Mouse (Mus musculus) testis, adult 2 months (tissue): ENCODE data around the gene Plcb4. TPM values are rescaled to one million over a fixed set of nuclear protein-coding genes. Genes with fewer than 3 reads are reported as not detected.
"Not testable (repeated sequence)": the region's sequence is repeated elsewhere in the genome, so short reads cannot be mapped to it uniquely, and the experiment has no call there.

Experiments
- H3K27ac ChIP-seq: fragments of 200-500 bp; 2 replicates; pipeline ENCODE4 v1.5.1; 2012; ENCODE audit warnings: low read depth, low read length; ENCODE audit not compliant: control insufficient read depth, insufficient read depth
- H3K27me3 ChIP-seq: fragments of 200-500 bp; 2 replicates; pipeline ENCODE4 v1.6.1; 2012; ENCODE audit warnings: mild to moderate bottlenecking, low read length, moderate library complexity; ENCODE audit not compliant: control insufficient read depth, insufficient read depth
- H3K36me3 ChIP-seq: fragments of 200-500 bp; 2 replicates; pipeline ENCODE4 v1.6.1; 2012; ENCODE audit warnings: mild to moderate bottlenecking, low read length; ENCODE audit not compliant: control insufficient read depth, insufficient read depth
- H3K4me1 ChIP-seq: fragments of 200-500 bp; 2 replicates; pipeline ENCODE4 v1.6.1; 2012; ENCODE audit warnings: low read length; ENCODE audit not compliant: control insufficient read depth, insufficient read depth
- H3K4me3 ChIP-seq: fragments of 200-500 bp; 2 replicates; pipeline ENCODE4 v1.5.1; 2012; ENCODE audit warnings: low read depth, mild to moderate bottlenecking, low read length, moderate library complexity, mixed read lengths; ENCODE audit not compliant: control insufficient read depth
- CTCF ChIP-seq: fragments of 200-500 bp; IDR thresholded peaks from 2 replicates; pipeline ENCODE4 v1.5.1; 2012; ENCODE audit warnings: low read depth, mild to moderate bottlenecking, inconsistent platforms, low read length, moderate library complexity; ENCODE audit not compliant: control insufficient read depth, insufficient read depth, insufficient replicate concordance
- POLR2A ChIP-seq: fragments of 200-500 bp; IDR thresholded peaks from 2 replicates; pipeline ENCODE4 v1.6.1; 2012; ENCODE audit warnings: low read depth, mild to moderate bottlenecking, inconsistent platforms, low read length, moderate library complexity; ENCODE audit not compliant: control insufficient read depth
- polyA plus RNA-seq: library from polyadenylated mRNA; depleted of rRNA; stranded (reverse); fragments of >200 nt; gene quantifications from 2 replicates; pipeline ENCODE4 v1.2.3, GENCODE M21; 2012

Plcb4 gene
- polyA plus RNA-seq, 1 experiment, result 12.3 TPM

DNA sequence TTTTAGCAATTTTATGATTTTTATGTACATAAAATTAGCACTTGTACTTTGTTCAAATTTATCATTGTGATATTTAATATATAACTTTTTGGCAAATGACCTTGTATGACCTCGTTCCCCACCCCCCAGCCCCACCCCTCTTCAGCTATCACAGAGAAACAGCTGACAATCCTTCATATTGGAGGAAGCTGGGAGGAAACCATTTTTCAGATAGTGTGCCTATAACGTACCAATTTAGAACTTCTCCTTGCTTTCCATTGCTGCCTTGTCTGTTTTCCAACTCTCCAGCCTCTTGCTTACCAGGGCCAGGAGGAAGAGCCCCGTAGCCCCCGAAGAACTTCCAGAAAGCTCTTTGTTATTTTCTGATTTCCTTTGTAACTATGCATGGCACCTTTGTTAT, 73.8 kb downstream of the Plcb4 start:
- Histone ChIP-seq H3K36me3 (no peaks in the 10 kb centered on the region), H3K27me3 (no peaks in the 10 kb centered on the region), H3K4me3 (no peak overlapping the region), H3K4me1 (no peaks in the 10 kb centered on the region), H3K27ac (no peak overlapping the region)
- TF ChIP-seq POLR2A, result no peak
- no peak for TF ChIP-seq CTCF

DNA sequence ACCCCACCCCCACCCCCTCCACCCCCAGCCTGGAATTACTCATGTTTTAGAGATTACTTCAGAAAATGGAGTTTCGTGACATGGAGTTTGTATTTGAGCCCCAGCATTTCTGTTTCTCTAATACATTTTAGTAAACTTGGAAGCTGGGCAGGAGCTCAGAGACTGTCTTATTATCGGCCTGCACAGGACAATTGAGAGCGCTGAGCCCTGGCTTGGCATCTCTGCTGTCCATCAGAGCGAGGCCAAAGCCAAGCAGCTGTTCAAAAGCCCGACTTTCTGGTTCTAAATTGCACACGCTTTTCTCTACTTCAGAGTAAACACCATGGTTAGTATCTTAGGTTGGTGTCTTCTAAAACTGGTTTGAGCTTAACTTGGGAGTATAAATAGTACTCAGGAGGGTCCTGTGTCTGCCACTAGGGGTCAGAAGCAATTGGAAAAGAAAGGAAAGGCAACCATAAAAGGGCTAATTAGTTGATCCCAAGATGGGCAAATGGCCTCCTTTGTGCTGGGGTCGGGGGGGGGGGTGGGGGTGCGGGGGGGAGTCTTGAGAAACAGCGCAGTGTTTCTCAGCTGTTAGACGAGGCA, 75.2 kb downstream of the Plcb4 start:
- no peak for TF ChIP-seq CTCF
- no peak for TF ChIP-seq POLR2A
- no peak overlapping the region for H3K27ac ChIP-seq
- H3K4me1 ChIP-seq, result no peaks in the 10 kb centered on the region
- no peaks in the 10 kb centered on the region for H3K27me3 ChIP-seq
- no peak overlapping the region for H3K4me3 ChIP-seq
- H3K36me3 ChIP-seq, result no peaks in the 10 kb centered on the region

DNA sequence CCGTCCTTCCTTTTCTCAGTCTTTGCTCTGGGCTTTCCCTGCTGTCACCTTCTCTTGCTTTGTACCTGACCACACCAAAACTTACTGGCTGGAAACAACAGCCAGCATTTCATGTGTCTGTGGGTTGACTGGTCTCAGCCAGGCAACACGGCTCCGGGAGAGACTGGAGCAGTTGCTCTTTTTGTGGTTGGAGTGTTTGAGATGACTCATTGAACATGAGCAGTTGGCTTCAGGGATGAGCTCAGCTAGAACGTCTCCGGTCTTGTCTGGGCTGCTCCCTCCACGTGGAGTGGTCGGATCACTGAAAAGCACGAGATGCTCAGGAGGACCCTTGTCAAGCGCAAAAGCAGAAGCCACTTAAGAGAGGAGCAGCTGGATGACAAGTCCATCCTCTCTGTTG, 78.7 kb downstream of the Plcb4 start:
- no peak for TF ChIP-seq POLR2A
- no peak for TF ChIP-seq CTCF
- Histone ChIP-seq H3K27ac (no peak overlapping the region), H3K27me3 (no peaks in the 10 kb centered on the region), H3K4me1 (0 out of 2 replicates have a peak, but pooled peaks cover 2% of the 10 kb centered on the region), H3K36me3 (no peaks in the 10 kb centered on the region), H3K4me3 (no peak overlapping the region)

DNA sequence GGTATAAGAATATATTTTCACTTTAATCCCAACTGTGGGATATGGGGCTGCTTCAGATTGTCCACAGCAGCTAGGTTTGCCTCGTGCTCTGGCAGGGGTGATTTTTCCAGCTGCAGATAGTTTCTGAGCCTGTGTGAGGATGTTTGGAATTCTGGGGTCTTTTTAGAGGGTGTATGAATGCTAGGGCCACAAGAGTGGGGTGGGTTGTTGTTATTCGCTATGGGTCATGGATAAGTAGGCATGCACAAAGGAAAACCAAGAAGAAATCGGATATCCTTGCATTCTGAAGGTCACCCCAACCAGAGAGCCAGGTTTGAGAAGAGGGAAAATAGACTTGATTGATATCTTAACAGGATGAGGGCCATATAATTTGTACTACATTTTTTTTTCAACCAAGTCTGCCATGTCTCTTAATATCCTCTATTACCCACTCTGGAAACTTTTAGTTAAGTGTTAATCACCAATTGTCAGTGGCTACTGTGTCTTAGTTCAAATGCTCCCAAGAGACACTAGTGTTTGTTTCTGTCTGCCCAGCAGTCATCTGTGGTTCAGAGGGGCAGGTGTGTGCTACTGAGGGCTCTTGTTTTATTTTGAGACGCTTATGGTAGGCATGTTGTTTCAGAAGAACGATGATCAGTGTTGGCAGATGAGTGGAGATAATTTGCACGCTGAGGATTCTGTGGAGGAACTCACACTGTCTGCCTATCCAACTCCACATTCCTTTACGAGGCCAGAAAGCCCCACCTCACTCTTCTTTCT, 79.4 kb downstream of the Plcb4 start:
- not testable (repeated sequence) for H3K27ac ChIP-seq, H3K4me3 ChIP-seq, H3K36me3 ChIP-seq, H3K27me3 ChIP-seq, H3K4me1 ChIP-seq

DNA sequence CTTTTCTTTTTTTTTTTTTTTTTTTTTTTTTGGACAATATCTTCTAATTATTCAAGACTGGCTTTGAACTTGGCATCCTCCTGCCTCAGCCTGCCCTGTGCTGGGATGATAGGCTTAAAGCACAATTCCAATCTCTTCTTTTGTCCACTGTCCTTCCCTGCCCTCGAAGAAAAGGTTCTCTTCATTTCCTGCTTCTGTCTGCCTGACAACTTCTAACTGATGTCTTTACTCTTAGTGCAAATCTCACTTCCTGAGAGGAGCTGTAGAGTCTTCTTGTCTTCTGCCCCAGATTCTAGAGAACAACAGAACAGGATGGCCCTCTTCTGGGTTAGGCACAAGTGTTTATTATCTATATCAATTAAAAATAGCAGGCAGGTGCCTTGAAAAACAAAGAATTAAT, 80.1 kb downstream of the Plcb4 start:
- Histone ChIP-seq H3K36me3 (no peaks in the 10 kb centered on the region), H3K4me1 (0 out of 2 replicates have a peak, but pooled peaks cover 2% of the 10 kb centered on the region), H3K4me3 (no peak overlapping the region), H3K27ac (no peak overlapping the region), H3K27me3 (no peaks in the 10 kb centered on the region)
- no peak for TF ChIP-seq POLR2A
- no peak for TF ChIP-seq CTCF

DNA sequence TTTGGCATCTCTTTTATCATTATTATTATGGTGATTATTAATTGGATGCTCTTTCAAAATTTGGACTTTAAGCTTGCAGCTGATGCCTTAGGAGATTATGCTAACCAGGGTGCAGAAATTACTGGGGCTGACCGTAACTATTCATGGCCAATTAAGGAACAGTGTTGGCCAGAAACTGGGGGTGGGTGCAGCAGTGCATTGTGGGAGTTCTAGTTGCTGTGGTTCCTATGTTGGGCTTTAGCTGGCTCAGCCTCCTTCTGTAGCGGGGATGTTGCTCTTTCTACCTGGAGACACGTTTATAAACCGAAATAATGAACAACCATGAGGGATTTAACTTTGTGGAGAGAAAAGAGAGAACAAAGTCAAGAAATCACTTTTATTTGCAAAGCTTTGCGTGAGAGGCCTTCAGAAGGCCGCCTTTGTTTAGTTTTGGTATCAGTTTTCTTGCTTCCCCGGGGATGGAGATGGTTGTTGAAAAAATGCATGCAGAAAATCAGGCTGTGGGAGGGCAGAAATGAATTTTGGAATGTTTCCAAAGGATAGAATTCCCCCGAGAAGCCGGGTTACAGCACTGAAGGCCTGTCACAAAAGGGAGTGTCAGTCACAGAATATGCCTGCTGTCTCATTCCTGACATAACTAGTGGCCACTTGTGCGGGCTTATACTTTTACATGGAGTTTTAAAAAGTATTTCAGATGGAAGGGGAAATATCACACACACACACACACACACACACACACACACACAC, 84.3 kb downstream of the Plcb4 start:
- Histone ChIP-seq H3K27ac (no peak overlapping the region; the same call in 1 of the 2 replicates), H3K4me1 (0 out of 2 replicates have a peak, but pooled peaks cover 2% of the 10 kb centered on the region), H3K36me3 (no peaks in the 10 kb centered on the region), H3K4me3 (no peak overlapping the region), H3K27me3 (no peaks in the 10 kb centered on the region)
- no peak for TF ChIP-seq POLR2A
- no peak for TF ChIP-seq CTCF

DNA sequence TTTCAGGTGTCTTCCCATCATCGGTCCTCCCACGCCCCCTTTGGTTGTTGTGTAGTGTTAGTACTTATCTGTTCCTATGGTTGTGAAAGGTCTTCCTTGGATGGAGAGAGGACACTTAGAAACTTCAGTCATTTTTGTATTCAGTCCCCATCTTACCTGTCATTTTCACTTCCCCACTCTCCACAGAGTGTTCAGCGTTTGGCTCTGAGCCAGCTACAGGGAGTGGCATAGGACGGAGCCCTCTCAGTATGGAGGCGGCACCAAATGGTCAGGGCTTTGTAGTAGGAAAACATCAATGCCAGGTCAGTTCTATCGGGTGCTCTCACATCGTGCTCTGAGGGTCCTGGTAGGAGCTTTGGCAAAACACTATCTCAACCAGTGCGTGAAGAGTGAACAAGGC, 85.9 kb downstream of the Plcb4 start:
- H3K27ac ChIP-seq, result no peak overlapping the region
- TF ChIP-seq CTCF (no peak), POLR2A (no peak)
- no peak overlapping the region for H3K4me3 ChIP-seq
- H3K4me1 ChIP-seq, result 0 out of 2 replicates have a peak, but pooled peaks cover 2% of the 10 kb centered on the region
- no peaks in the 10 kb centered on the region for H3K27me3 ChIP-seq
- H3K36me3 ChIP-seq, result no peaks in the 10 kb centered on the region
